ENCODE assay signal across 15 mouse cellular contexts in the genomic region with DNA sequence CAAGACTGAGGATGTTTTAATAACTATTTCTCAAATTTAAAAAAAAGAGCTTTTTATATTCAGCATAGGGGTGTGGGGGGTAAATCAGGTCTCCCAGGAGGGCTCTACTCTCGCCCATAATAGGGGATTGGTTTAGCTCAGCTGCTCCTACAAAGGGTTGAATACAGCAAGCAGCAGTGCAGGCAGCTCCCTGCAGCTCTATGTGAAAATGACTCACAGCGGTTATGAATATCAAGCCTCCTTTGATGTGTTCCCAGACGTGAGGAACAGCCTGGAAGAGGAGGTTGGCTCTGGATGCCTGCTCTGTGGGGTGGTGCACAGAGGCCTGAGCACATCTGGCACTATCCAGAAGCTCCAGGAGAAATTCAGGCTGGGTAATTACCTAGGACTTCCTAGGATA.
DNase-seq lines count a peak whose midpoint lies in the region; ATAC-seq and TF ChIP-seq lines count a peak whose summit lies in the region.
"Had no signal": no experiment of that assay in that cellular context is flagged by ENCODE, and none has a peak within 500 bp of the region (broad histone marks: within the 10 kb centered on the region; RNA-seq: fewer than 3 reads in every experiment).

No protein-coding gene starts in this region.

- H3ac ChIP-seq in myocyte (ENCODE audit: control insufficient read depth, insufficient read length): no peak overlapping the region

- H3K36me3 ChIP-seq in forebrain, embryonic 12.5 days (replicated peaks): no peaks in the 10 kb centered on the region
- no peaks in the 10 kb centered on the region for H3K36me3 ChIP-seq in forebrain, embryonic 10.5 days (replicated peaks)
- H3K36me3 ChIP-seq in liver, embryonic 13.5 days: no peaks in the 10 kb centered on the region
- no peaks in the 10 kb centered on the region for H3K36me3 ChIP-seq in liver, embryonic 12.5 days
- H3K36me3 ChIP-seq in myocyte (ENCODE audit: control insufficient read depth, insufficient read depth): no peaks in the 10 kb centered on the region
- H3K36me3 ChIP-seq: embryonic facial prominence, embryonic 13.5 days had no signal

- peak; percentile 8; the same call in 1 of the 2 replicates for ATAC-seq in forebrain, embryonic 12.5 days (ENCODE audit: low FRiP score)
- ATAC-seq in liver, embryonic 13.5 days (ENCODE audit: low read depth): no peak
- ATAC-seq in liver, embryonic 12.5 days: no peak

- no peak overlapping the region for H3K27ac ChIP-seq in forebrain, embryonic 12.5 days
- H3K27ac ChIP-seq in forebrain, embryonic 10.5 days: no peak overlapping the region
- H3K27ac ChIP-seq in liver, embryonic 13.5 days: no peak overlapping the region
- no peak overlapping the region for H3K27ac ChIP-seq in liver, embryonic 12.5 days
- H3K27ac ChIP-seq: embryonic facial prominence, embryonic 13.5 days had no signal

- no peak overlapping the region for H3K4me3 ChIP-seq in forebrain, embryonic 12.5 days (replicated peaks)
- no peak overlapping the region for H3K4me3 ChIP-seq in forebrain, embryonic 10.5 days
- no peak overlapping the region for H3K4me3 ChIP-seq in liver, embryonic 13.5 days (replicated peaks)
- H3K4me3 ChIP-seq in liver, embryonic 12.5 days: no peak overlapping the region
- no peak overlapping the region for H3K4me3 ChIP-seq in myocyte
- H3K4me3 ChIP-seq: embryonic facial prominence, embryonic 13.5 days had no signal

- no peak for DNase-seq in forebrain, embryonic 10.5 days (ENCODE audit: extremely low spot score, low spot score)
- DNase-seq in liver, embryonic 13.5 days: no peak
- peak; percentile 71 for DNase-seq in brain, embryonic 14.5 days (ENCODE audit: low read depth)
- DNase-seq in cerebellum, postnatal 14 days: no peak
- DNase-seq in cerebellum, adult 18-20 months: no peak
- DNase-seq: cerebellum, adult 9-10 months; kidney, postnatal 10 days; liver; lung, postnatal 36 days; thymus, postnatal 36 days had no signal

- H3K9ac ChIP-seq in forebrain, embryonic 12.5 days: no peak overlapping the region
- H3K9ac ChIP-seq in liver, embryonic 13.5 days: 0 out of 2 replicates have a peak overlapping the region, but pooled peaks have one; percentile 13
- H3K9ac ChIP-seq in liver, embryonic 12.5 days: no peak overlapping the region
- H3K9ac ChIP-seq: embryonic facial prominence, embryonic 13.5 days had no signal

- H3K27me3 ChIP-seq in forebrain, embryonic 12.5 days: peaks cover 7% of the 10 kb centered on the region; the same call in 1 of the 2 replicates
- H3K27me3 ChIP-seq in forebrain, embryonic 10.5 days (ENCODE audit: poor library complexity, severe bottlenecking): peaks cover 15% of the 10 kb centered on the region
- peaks cover 36% of the 10 kb centered on the region for H3K27me3 ChIP-seq in liver, embryonic 13.5 days
- peaks cover 38% of the 10 kb centered on the region for H3K27me3 ChIP-seq in liver, embryonic 12.5 days (replicated peaks)
- no peaks in the 10 kb centered on the region for H3K27me3 ChIP-seq in myocyte (ENCODE audit: control insufficient read depth, insufficient read depth, insufficient read length)

- H3K4me1 ChIP-seq in forebrain, embryonic 12.5 days: peaks cover 16% of the 10 kb centered on the region
- H3K4me1 ChIP-seq in forebrain, embryonic 10.5 days: peaks cover 34% of the 10 kb centered on the region
- H3K4me1 ChIP-seq in liver, embryonic 13.5 days (replicated peaks): peaks cover 20% of the 10 kb centered on the region
- H3K4me1 ChIP-seq in liver, embryonic 12.5 days: peaks cover 20% of the 10 kb centered on the region

- 28% methylated on average over 3 of the region's 3 CpGs for WGBS in forebrain, embryonic 12.5 days
- 38% methylated on average over 3 of the region's 3 CpGs for WGBS in forebrain, embryonic 10.5 days
- WGBS in liver, embryonic 13.5 days (ENCODE audit: insufficient replicate concordance): 45% methylated on average over 3 of the region's 3 CpGs
- 48% methylated on average over 3 of the region's 3 CpGs for WGBS in liver, embryonic 12.5 days (ENCODE audit: insufficient replicate concordance)

- H3K9me3 ChIP-seq in forebrain, embryonic 12.5 days: no peaks in the 10 kb centered on the region
- H3K9me3 ChIP-seq in forebrain, embryonic 10.5 days: no peaks in the 10 kb centered on the region
- no peaks in the 10 kb centered on the region for H3K9me3 ChIP-seq in liver, embryonic 13.5 days (replicated peaks)
- no peaks in the 10 kb centered on the region for H3K9me3 ChIP-seq in liver, embryonic 12.5 days (replicated peaks)
- H3K9me3 ChIP-seq: embryonic facial prominence, embryonic 13.5 days had no signal

- TF ChIP-seq CTCF in brain, embryonic 14.5 days (IDR thresholded peaks at IDR 0.05; ENCODE audit: borderline replicate concordance, extremely low read depth, insufficient read depth, insufficient read length): no peak

- H3K79me2 ChIP-seq in myocyte (ENCODE audit: control insufficient read depth, insufficient read depth): no peaks in the 10 kb centered on the region

- no peak overlapping the region for H3K4me2 ChIP-seq in forebrain, embryonic 12.5 days
- H3K4me2 ChIP-seq in liver, embryonic 13.5 days: no peak overlapping the region
- no peak overlapping the region for H3K4me2 ChIP-seq in liver, embryonic 12.5 days
- H3K4me2 ChIP-seq in myocyte (ENCODE audit: low read depth): peak overlapping the region; percentile 63
- H3K4me2 ChIP-seq: embryonic facial prominence, embryonic 13.5 days; heart, embryonic 11.5 days had no signal

- no peak for TF ChIP-seq POLR2A in brain, embryonic 14.5 days (IDR thresholded peaks at IDR 0.05; ENCODE audit: borderline replicate concordance, extremely low read depth, insufficient read depth, insufficient read length, poor library complexity, severe bottlenecking)
- no peak for TF ChIP-seq POLR2A in myocyte (IDR thresholded peaks at IDR 0.05; ENCODE audit: insufficient read length, low read depth)

TF ChIP-seq in myocyte, 11 proteins besides CTCF, POLR2A, EP300 and RAD21:
- TF ChIP-seq TCF12 (IDR thresholded peaks at IDR 0.05; ENCODE audit: insufficient read depth, poor library complexity, severe bottlenecking): no peak
- no peak for TF ChIP-seq MAX (IDR thresholded peaks at IDR 0.05; ENCODE audit: low read depth)
- no peak for TF ChIP-seq POLR2AphosphoS2 (IDR thresholded peaks at IDR 0.05; ENCODE audit: insufficient read length, low read depth)
- no peak for TF ChIP-seq MYOD1 (IDR thresholded peaks at IDR 0.05; ENCODE audit: control insufficient read depth in 1 of 3, insufficient read length in 2 of 3, low read depth in 2 of 3)
- no peak for TF ChIP-seq CEBPB (IDR thresholded peaks at IDR 0.05; ENCODE audit: insufficient read depth, poor library complexity, severe bottlenecking)
- TF ChIP-seq MYOG (IDR thresholded peaks at IDR 0.05; ENCODE audit: control insufficient read depth in 1 of 3, insufficient read depth in 1 of 3, insufficient read length in 2 of 3, low read depth in 2 of 3): no peak
- no peak for TF ChIP-seq E2F4 (IDR thresholded peaks at IDR 0.05; ENCODE audit: insufficient read depth)
- no peak for TF ChIP-seq REST (IDR thresholded peaks at IDR 0.05; ENCODE audit: insufficient read depth, insufficient read length)
- TF ChIP-seq SRF (IDR thresholded peaks at IDR 0.05; ENCODE audit: control insufficient read depth, insufficient read length, low read depth): no peak
- TF ChIP-seq TCF3 (IDR thresholded peaks at IDR 0.05; ENCODE audit: insufficient read length, low read depth): no peak
- no peak for TF ChIP-seq USF1 (IDR thresholded peaks at IDR 0.05; ENCODE audit: low read depth)
TF ChIP-seq in myocyte: peak in this region for 0.
